Mouse (Mus musculus) c-Kit-positive CD71-positive TER-119-negative erythroid progenitor cells, embryonic 14.5 days (primary cell): Measurements from ENCODE around the gene Slc25a34.

Experiments used
- DNase-seq: peaks from one replicate; pipeline ENCODE4 v3.0.0-alpha.2; 2013; ENCODE audit warnings: low read depth

The Slc25a34 gene

GRCm38 (mm10) chr4:141617863-141618564, 5.6 kb downstream of the Slc25a34 start:
- DNase-seq = no peak

- DNase-seq = peak; percentile 33
Measured at GRCm38 (mm10) chr4:141617299-141617698, 6.3 kb downstream of the Slc25a34 start.

- DNase-seq = no peak
Measured at GRCm38 (mm10) chr4:141616811-141617210, 6.8 kb downstream of the Slc25a34 start.

- no peak for DNase-seq
Measured at GRCm38 (mm10) chr4:141614946-141615345, 8.7 kb downstream of the Slc25a34 start.

- no peak for DNase-seq
Measured at GRCm38 (mm10) chr4:141609538-141609937, 14.1 kb downstream of the Slc25a34 start.

GRCm38 (mm10) chr4:141605861-141606260, 17.8 kb downstream of the Slc25a34 start, which contains the start of gene Fblim1:
Gene Fblim1 (minus strand): TSS chr4:141606096.
- no peak for DNase-seq

- DNase-seq = no peak
Measured at GRCm38 (mm10) chr4:141605421-141605820, 18.2 kb downstream of the Slc25a34 start.

- DNase-seq = no peak
Measured at GRCm38 (mm10) chr4:141604493-141604892, 19.1 kb downstream of the Slc25a34 start.

GRCm38 (mm10) chr4:141603921-141604320, 19.7 kb downstream of the Slc25a34 start:
- DNase-seq = no peak

GRCm38 (mm10) chr4:141602523-141603223, 20.9 kb downstream of the Slc25a34 start:
- DNase-seq = no peak

GRCm38 (mm10) chr4:141601148-141601862, 22.3 kb downstream of the Slc25a34 start:
- DNase-seq = no peak

- DNase-seq = no peak
Measured at GRCm38 (mm10) chr4:141600364-141600763, 23.3 kb downstream of the Slc25a34 start.

- DNase-seq = no peak
Measured at GRCm38 (mm10) chr4:141599251-141600141, 24.1 kb downstream of the Slc25a34 start.

GRCm38 (mm10) chr4:141598894-141599250, 24.7 kb downstream of the Slc25a34 start:
- DNase-seq = no peak

- DNase-seq = no peak
Measured at GRCm38 (mm10) chr4:141598199-141598893, 25.3 kb downstream of the Slc25a34 start.

- DNase-seq = no peak
Measured at GRCm38 (mm10) chr4:141596700-141597328, 26.8 kb downstream of the Slc25a34 start.

- DNase-seq = no peak
Measured at GRCm38 (mm10) chr4:141595605-141596268, 27.9 kb downstream of the Slc25a34 start.

- DNase-seq = no peak
Measured at GRCm38 (mm10) chr4:141595138-141595537, 28.5 kb downstream of the Slc25a34 start.

- DNase-seq = peak; percentile 44
Measured at GRCm38 (mm10) chr4:141591547-141591946, 32.1 kb downstream of the Slc25a34 start.

- DNase-seq = no peak
Measured at GRCm38 (mm10) chr4:141583919-141584318, 39.7 kb downstream of the Slc25a34 start.
